Mouse (Mus musculus) forebrain, embryonic 16.5 days (tissue): ENCODE results near the gene Gm3417. TPM values are rescaled to one million over a fixed set of nuclear protein-coding genes. Genes with fewer than 3 reads are reported as not detected.
"Not testable (repeated sequence)": the region's sequence is repeated elsewhere in the genome, so short reads cannot be mapped to it uniquely, and the experiment has no call there.

Experiments used
- ATAC-seq: fragments of 200-750 bp; cut with Nextera tagmentation; 2 replicates; pipeline ENCODE4 v1.8.0; 2017; ENCODE audit warnings: mild to moderate bottlenecking, moderate library complexity
- H3K27ac ChIP-seq: fragments of 300-500 bp; sonication (generic); 2 replicates; pipeline ENCODE4 v1.5.1; 2014; ENCODE audit warnings: low read length, control low read depth
- H3K27me3 ChIP-seq: fragments of 300-500 bp; sonication (generic); replicated peaks from 2 replicates; pipeline ENCODE4 v1.6.1; 2014; ENCODE audit warnings: low read length; ENCODE audit not compliant: control insufficient read depth, insufficient read depth
- H3K36me3 ChIP-seq: fragments of 300-500 bp; sonication (generic); 2 replicates; pipeline ENCODE4 v1.6.1; 2014; ENCODE audit not compliant: control insufficient read depth, insufficient read depth
- H3K4me1 ChIP-seq: fragments of 300-500 bp; sonication (generic); replicated peaks from 2 replicates; pipeline ENCODE4 v1.6.1; 2014; ENCODE audit warnings: low read length; ENCODE audit not compliant: control insufficient read depth, insufficient read depth
- H3K4me2 ChIP-seq: fragments of 300-500 bp; sonication (generic); 2 replicates; pipeline ENCODE4 v1.6.1; 2014; ENCODE audit warnings: mild to moderate bottlenecking, low read length, control low read depth
- H3K4me3 ChIP-seq: fragments of 300-500 bp; sonication (generic); replicated peaks from 2 replicates; pipeline ENCODE4 v1.5.1; 2014; ENCODE audit warnings: mild to moderate bottlenecking, low read length, control low read depth
- H3K9ac ChIP-seq: fragments of 300-500 bp; sonication (generic); replicated peaks from 2 replicates; pipeline ENCODE4 v1.6.1; 2014; ENCODE audit warnings: low read depth, low read length, control low read depth
- H3K9me3 ChIP-seq: fragments of 300-500 bp; sonication (generic); 2 replicates; pipeline ENCODE4 v1.6.1; 2016; ENCODE audit warnings: low read length; ENCODE audit not compliant: control insufficient read depth
- WGBS: fragments of 180-500 bp; shearing (Covaris S2); extraction: QIAGEN DNeasy Blood & Tissue Kit; methylation state at CpG from one replicate; pipeline ENCODE4 v1.1.7; 2014; 5-methylcytosine and 5-hydroxymethylcytosine counted together
- polyA plus RNA-seq: library from polyadenylated mRNA; unstranded; fragments of >200 nt; fragmentation: Nextera tagmentation; extraction: Ambion mirVana; gene quantifications from 2 replicates; pipeline ENCODE4 v1.2.1, GENCODE M21; 2015

The Gm3417 gene
- polyA plus RNA-seq, 1 experiment from 2014 or later: 0.47 TPM

DNA sequence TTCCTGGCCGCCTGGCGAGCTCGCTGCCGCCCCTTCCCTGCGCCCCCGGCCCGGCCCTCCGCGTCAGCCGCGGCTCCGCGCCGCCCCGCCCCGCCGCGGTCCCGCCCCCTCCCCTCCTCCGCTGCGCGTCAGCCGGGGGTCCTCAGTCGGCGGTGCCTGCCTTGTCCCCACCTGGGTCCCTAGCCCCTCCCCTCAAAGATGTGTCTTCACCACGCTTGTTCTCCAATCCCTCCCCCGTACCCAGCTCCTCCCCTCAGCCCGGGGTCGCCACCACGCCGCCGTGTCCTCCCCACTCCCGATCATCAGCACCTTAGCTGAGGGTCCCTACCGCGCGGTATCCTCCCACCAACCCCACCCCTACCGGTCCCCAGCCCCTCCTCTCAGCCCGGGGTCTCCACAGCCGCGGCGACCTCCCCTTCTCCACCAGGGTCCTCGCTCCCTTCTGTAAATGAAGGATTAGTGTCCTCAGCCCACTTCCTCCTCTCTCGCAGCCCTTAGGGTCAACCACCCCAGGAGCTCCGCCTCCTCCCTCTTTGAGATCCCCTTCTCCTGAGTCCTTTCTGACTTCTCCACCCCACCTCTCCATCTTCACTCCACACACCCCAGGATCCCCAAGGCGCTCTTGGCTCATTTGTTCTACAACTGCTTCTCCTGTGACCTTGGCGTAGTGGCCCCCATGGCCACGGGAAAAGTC, 14.7 kb upstream of the Gm3417 start:
- ATAC-seq: peak; percentile 93
- H3K4me3 ChIP-seq, H3K36me3 ChIP-seq, H3K9me3 ChIP-seq, H3K4me1 ChIP-seq, H3K4me2 ChIP-seq, H3K27ac ChIP-seq, H3K9ac ChIP-seq, H3K27me3 ChIP-seq: not testable (repeated sequence)
- WGBS: no CpG with 5 or more reads among the region's 47 CpGs

GRCm38 (mm10) chr17:14992522-14993138, 14.0 kb upstream of the Gm3417 start:
- not testable (repeated sequence) for H3K36me3 ChIP-seq, H3K9ac ChIP-seq, H3K4me2 ChIP-seq, H3K27me3 ChIP-seq, H3K27ac ChIP-seq, H3K4me1 ChIP-seq, H3K4me3 ChIP-seq, H3K9me3 ChIP-seq
- WGBS: no CpG with 5 or more reads among the region's 98 CpGs
- ATAC-seq: peak; percentile 76

DNA sequence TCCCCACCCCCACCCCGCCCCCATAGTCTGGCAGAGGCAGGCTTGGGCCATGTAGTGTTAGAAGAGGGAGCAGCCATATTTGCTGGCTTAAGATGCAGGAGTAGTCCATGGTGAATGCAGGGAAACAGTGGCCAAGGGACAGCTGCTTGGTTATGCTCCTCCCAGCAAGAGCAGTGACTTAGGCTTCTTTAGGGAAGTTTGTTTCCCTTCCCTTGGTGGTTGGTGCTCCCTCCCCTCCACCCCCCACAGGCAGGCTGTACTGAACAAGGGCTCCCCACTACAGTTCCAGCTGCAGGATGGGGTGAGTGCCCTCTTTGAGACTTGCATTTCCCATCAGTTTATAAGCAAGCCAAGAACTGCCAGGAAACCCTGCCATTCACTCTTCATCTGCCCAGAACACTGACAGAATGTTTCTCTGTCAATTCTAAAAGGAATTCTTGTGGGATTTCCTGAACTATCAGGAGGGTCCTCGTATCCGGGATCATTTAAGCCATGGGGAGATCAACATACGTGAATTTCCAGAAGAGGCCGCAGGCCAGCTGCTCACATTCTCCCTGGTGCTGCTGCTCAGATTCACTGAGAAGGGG, 11.6 kb upstream of the Gm3417 start:
- not testable (repeated sequence) for H3K27me3 ChIP-seq, H3K9me3 ChIP-seq, ATAC-seq, H3K27ac ChIP-seq, H3K4me3 ChIP-seq, H3K9ac ChIP-seq, H3K4me2 ChIP-seq, H3K4me1 ChIP-seq, H3K36me3 ChIP-seq
- 78% methylated on average over 4 of the region's 5 CpGs for WGBS

DNA sequence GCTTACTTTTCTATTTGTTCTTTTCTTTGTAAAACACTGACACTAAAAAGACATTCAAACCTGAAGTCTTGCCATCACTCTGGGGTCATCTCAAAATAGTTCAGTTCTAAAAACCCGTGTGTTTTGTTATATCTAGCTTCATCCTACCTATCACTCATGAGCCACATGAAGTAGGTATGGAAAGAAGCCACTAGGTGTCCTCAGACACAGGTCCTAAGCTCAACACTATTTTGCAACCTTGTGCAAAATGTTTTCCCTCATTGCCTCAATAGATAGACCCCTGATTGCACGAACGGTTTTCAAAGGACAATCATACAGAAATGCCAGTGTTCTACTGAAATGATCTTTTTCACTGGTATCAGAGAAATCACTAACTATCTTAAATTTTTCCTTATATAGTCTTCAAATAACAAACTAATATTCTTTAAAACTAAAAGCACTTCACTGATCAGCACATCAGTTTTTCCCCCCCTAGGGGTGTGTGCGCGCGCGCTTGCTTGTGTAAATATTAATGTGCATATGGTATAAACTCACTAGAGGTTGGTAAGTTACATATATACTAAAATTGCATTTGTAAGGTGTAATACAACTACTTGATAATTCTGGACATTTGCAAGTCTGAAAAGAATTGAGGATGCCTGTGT, 750 bp downstream of the Gm3417 start:
- not testable (repeated sequence) for H3K27me3 ChIP-seq, H3K36me3 ChIP-seq, H3K4me1 ChIP-seq, H3K9ac ChIP-seq, H3K4me3 ChIP-seq, H3K4me2 ChIP-seq, H3K9me3 ChIP-seq, H3K27ac ChIP-seq, ATAC-seq
- WGBS: under 1% methylated on average over 4 of the region's 7 CpGs

DNA sequence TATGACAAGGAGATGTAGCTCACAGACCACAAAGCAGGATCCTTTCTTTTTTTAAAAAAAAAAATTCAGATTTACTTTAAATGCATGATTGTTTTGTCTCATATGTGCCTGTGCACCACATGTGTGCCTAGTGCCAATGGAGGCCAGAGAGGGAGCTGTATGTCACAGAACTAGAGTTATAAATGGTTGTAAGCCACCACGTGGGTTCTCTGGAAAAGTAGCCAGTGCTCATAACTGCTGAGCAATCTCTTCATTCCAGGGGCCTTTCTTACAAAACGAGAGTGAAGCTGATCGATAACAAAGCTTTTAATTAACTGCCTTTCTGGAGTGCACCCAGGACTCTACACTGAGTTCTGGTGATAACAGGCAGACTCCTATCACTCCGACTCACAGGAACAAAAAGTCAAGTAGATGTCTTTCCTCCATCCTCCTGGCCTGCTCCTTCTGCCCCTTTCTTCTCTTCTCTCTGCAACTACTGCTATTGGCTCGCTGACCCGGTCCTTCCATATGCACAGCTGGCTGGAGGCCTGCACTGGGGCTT, 10.1 kb downstream of the Gm3417 start:
- WGBS: no CpG with 5 or more reads among the region's 6 CpGs

DNA sequence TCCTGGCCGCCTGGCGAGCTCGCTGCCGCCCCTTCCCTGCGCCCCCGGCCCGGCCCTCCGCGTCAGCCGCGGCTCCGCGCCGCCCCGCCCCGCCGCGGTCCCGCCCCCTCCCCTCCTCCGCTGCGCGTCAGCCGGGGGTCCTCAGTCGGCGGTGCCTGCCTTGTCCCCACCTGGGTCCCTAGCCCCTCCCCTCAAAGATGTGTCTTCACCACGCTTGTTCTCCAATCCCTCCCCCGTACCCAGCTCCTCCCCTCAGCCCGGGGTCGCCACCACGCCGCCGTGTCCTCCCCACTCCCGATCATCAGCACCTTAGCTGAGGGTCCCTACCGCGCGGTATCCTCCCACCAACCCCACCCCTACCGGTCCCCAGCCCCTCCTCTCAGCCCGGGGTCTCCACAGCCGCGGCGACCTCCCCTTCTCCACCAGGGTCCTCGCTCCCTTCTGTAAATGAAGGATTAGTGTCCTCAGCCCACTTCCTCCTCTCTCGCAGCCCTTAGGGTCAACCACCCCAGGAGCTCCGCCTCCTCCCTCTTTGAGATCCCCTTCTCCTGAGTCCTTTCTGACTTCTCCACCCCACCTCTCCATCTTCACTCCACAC, 16.9 kb downstream of the Gm3417 start:
- not testable (repeated sequence) for H3K27ac ChIP-seq, H3K36me3 ChIP-seq, H3K27me3 ChIP-seq, H3K9me3 ChIP-seq, H3K4me2 ChIP-seq, H3K4me3 ChIP-seq, H3K9ac ChIP-seq, H3K4me1 ChIP-seq
- peak; percentile 96 for ATAC-seq
- no CpG with 5 or more reads among the region's 44 CpGs for WGBS

More for the DNA sequence above, 10.1 kb downstream of the Gm3417 start:
- not testable (repeated sequence) for H3K27ac ChIP-seq, H3K27me3 ChIP-seq, ATAC-seq, H3K4me1 ChIP-seq, H3K9me3 ChIP-seq, H3K4me2 ChIP-seq, H3K36me3 ChIP-seq, H3K9ac ChIP-seq, H3K4me3 ChIP-seq

GRCm38 (mm10) chr17:14960951-14961556, 17.5 kb downstream of the Gm3417 start, which contains the start of gene Phf10:
Gene Phf10, minus strand, starts transcription at chr17:14961273.
- peak within 1 kb of the TSS; percentile 65 for H3K9ac ChIP-seq
- H3K27ac ChIP-seq, H3K36me3 ChIP-seq, H3K4me1 ChIP-seq, H3K9me3 ChIP-seq, H3K27me3 ChIP-seq: not testable (repeated sequence)
- peak; percentile 76 for ATAC-seq
- H3K4me3 ChIP-seq: peak within 1 kb of the TSS; percentile 70
- 0% methylated on average over 32 of the region's 100 CpGs for WGBS
- peak within 1 kb of the TSS; percentile 99 for H3K4me2 ChIP-seq

DNA sequence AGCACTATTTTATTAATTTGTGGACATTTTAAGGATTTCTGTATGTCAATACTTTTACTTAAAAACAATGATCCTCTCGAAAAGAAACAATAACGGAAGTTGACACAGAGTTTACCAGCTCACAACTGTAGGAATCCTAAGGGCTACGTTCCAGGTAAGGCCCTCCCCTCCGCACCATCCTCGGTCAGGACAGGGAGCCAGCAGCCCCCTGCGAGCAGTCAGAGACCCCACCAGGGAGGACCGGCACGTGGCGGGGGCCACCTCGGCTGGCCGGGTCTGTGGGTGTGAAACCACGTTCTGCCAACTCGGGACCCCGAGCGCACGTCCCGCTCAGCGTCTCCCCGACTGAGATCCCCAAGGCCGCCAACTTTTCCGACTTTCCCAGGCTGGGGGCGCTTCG, 18.1 kb downstream of the Gm3417 start:
- WGBS: under 1% methylated on average over 20 of the region's 23 CpGs

More for the DNA sequence above, 18.1 kb downstream of the Gm3417 start:
- Histone ChIP-seq H3K9me3 (no peaks in the 10 kb centered on the region), H3K9ac (peak overlapping the region; percentile 65), H3K4me1 (peaks cover 9% of the 10 kb centered on the region), H3K36me3 (no peaks in the 10 kb centered on the region), H3K4me2 (peak overlapping the region; percentile 99), H3K27ac (no peak overlapping the region), H3K4me3 (peak overlapping the region; percentile 70), H3K27me3 (no peaks in the 10 kb centered on the region)
- peak; percentile 11; the same call in 1 of the 2 replicates for ATAC-seq
